Mouse (Mus musculus) 3T3-L1 (cell line): ENCODE data around the gene Camk1g.

Source experiments
- DNase-seq: peaks from one replicate; pipeline ENCODE4 v3.0.0-alpha.2; 2015; ENCODE audit warnings: low read depth, low spot score

The Camk1g gene

DNA sequence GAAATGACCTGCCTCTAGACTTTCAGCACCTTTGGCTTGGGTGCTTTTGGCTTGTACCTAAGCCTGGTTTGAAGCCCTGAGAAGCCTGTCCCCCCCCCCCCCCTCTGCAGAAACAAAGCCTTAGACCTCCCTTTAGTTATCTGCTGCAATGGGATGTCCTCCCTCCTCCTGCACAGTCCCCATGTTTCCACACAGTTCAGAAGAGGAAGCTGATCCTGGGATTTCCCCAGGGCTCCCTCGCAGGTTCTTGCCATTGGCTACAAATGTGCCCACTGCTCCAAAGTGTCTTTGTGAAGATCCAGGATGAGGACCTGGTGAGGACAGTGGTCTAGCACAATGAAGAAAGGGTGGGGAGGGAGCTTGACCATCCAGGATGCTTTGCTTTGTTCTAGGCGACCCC is 67.0 kb downstream of the Camk1g start:
- DNase-seq: no peak

DNA sequence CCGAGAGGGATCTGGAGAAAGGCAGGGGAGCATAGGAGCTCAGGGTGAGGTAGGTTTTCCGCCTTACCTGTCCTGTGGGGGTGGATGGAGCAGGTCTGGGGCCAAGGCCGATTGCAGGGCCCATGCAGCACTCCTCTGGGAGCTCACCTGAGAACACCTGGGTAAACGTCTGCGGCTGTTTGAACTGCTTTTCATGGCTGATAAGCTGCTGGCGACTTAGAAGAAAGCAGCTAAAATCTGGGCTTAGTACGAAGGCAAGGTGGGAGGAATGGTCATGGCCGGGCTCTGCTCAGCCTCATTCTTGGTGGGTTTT is 68.0 kb downstream of the Camk1g start:
- DNase-seq: no peak

GRCm38 (mm10) chr1:193301216-193302092 is 68.6 kb downstream of the Camk1g start:
- peak; percentile 49 for DNase-seq

DNA sequence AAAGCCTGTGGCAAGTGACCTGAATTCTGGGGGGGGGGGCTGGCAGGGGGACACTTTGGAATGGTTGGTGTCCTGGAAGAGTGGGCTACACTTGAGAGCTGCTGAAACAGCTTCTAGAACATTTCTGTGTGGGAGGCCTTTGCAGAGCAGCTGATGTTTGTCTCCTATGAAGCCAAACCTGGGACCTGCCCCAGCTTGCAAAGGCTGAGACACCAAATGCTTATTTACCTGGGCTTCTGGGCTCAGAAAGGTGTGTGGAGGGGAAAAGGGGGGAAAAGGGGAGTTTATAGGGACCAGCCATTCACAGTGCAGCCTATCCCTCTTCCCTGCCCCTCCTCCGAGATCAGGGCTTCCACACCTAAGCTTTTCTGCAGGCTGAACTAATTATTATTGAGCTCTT is 70.1 kb downstream of the Camk1g start:
- no peak for DNase-seq

- peak; percentile 78 for DNase-seq
Observed at GRCm38 (mm10) chr1:193298141-193298765, 71.8 kb downstream of the Camk1g start.
